Mouse (Mus musculus) E14TG2a.4 (cell line): ENCODE measurements around the gene Ankef1.

ENCODE experiments used
- H3K27me3 ChIP-seq: 2 replicates; pipeline ENCODE4 v1.6.1; 2014; ENCODE audit warnings: low read length, control low read depth; ENCODE audit not compliant: insufficient read depth
- H3K36me3 ChIP-seq: 2 replicates; pipeline ENCODE4 v1.6.1; 2014; ENCODE audit warnings: low read length, control low read depth; ENCODE audit not compliant: insufficient read depth
- H3K4me1 ChIP-seq: replicated peaks from 2 replicates; pipeline ENCODE4 v1.6.1; 2014; ENCODE audit warnings: low read depth, low read length, control low read depth
- H3K4me3 ChIP-seq: replicated peaks from 2 replicates; pipeline ENCODE4 v1.5.1; 2014; ENCODE audit warnings: mild to moderate bottlenecking, low read length
- H3K9me3 ChIP-seq: 2 replicates; pipeline ENCODE4 v1.6.1; 2014; ENCODE audit warnings: low read length, control low read depth
- CTCF ChIP-seq: conservative IDR thresholded peaks from 2 replicates; pipeline ENCODE4 v1.5.1; 2014; ENCODE audit warnings: low read length
- NANOG ChIP-seq: IDR thresholded peaks from 2 replicates; pipeline ENCODE4 v1.6.1; 2014; ENCODE audit warnings: borderline replicate concordance, low read length, mixed read lengths
- POU5F1 ChIP-seq: IDR thresholded peaks from 2 replicates; pipeline ENCODE4 v1.6.1; 2014; ENCODE audit warnings: low read length, borderline replicate concordance

Ankef1 gene

DNA sequence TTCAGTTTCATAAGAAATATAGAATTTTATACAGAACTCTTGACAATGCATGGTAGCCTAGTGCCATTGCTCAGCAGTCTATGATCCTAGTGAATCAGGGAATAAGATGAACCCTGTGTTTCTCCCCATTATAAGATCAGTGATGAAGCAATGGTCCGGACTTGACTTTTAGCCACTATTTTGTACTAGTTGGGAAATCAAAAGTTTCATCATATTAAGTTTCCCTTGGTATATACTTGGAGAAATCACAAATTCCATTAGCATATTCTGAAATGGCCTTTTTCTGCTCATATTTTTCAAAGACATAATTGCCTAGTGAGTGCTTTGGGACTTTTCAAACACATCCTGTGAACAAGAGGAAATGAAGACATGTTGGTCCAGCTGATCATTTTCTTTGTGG lies at the start of gene Ankef1:
Gene Ankef1, plus strand, starts transcription at position 260 of the 400 bp plus-strand sequence.
- H3K36me3 ChIP-seq = no peaks in the 10 kb centered on the region
- TF ChIP-seq POU5F1 (no peak), NANOG (no peak)
- H3K27me3 ChIP-seq = peaks cover 17% of the 10 kb centered on the region
- no peaks in the 10 kb centered on the region for H3K9me3 ChIP-seq
- no peaks in the 10 kb centered on the region for H3K4me1 ChIP-seq
- H3K4me3 ChIP-seq = no peak within 1 kb of the TSS

DNA sequence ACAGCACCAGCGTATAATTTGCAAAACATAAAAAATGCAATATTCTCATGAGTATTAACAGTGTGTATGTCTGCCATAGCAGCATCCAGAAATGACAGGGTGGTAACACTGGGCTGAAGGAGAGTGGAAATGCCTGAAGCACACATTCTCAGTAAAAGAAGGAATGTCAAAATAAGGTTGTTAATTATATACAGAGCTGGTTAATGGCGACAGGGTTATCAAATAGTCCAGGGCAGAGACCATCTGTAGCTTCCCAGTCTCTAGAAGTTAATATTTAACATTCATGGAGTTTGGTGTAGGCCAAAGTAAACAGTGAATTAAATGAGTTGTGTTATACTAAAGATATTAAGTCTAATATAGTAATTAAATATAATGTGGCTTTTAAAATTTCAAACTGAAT lies 45.2 kb upstream of the Ankef1 start:
- H3K36me3 ChIP-seq = no peaks in the 10 kb centered on the region
- no peaks in the 10 kb centered on the region for H3K27me3 ChIP-seq
- no peak overlapping the region for H3K4me3 ChIP-seq
- H3K4me1 ChIP-seq = no peaks in the 10 kb centered on the region
- peaks cover 3% of the 10 kb centered on the region; the same call in 1 of the 2 replicates for H3K9me3 ChIP-seq
- no peak for TF ChIP-seq CTCF
- TF ChIP-seq NANOG = no peak
- TF ChIP-seq POU5F1 = no peak

DNA sequence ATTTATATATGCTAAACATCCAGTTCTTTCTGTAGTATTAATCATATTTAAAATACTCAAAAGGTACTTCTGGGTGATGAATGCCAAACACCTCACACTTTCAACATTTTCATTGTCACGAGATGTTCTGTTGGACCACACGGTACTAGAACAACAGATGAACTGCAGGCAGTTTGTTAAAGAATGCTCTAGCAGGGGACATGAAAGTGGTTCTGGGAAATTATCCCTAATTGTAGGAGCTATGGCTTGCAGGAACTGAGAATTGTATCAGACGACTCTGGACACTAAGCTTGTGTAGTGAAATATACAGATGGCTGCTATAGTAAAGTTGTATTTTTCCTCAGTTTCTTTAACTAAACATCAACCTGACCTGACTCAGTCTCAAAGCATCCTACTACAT lies 44.8 kb upstream of the Ankef1 start:
- Histone ChIP-seq H3K4me1 (no peaks in the 10 kb centered on the region), H3K36me3 (no peaks in the 10 kb centered on the region), H3K4me3 (no peak overlapping the region), H3K9me3 (peaks cover 3% of the 10 kb centered on the region; the same call in 1 of the 2 replicates), H3K27me3 (no peaks in the 10 kb centered on the region)
- TF ChIP-seq NANOG (no peak), CTCF (no peak), POU5F1 (no peak)

DNA sequence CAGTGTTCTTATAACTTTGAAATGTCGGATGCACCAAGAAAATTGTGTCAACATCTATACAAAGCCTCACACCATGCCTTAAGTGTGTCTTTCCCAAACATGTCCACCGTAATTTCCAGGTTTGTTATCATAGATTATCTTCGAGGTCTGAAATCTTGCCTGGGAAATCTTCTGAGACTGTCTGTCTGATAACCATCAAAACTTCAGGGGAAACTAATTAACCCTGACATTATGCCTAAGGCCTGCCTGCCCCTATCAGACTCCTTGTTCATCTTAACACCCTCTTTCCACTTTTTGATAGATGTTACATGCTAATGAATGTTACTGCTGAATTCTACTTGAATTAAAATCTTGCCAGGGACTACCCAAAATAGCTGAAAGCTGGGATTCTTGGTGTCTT lies 24.1 kb upstream of the Ankef1 start:
- Histone ChIP-seq H3K4me3 (no peak overlapping the region), H3K36me3 (no peaks in the 10 kb centered on the region), H3K27me3 (no peaks in the 10 kb centered on the region), H3K9me3 (no peaks in the 10 kb centered on the region), H3K4me1 (no peaks in the 10 kb centered on the region)
- TF ChIP-seq NANOG = no peak
- no peak for TF ChIP-seq CTCF
- TF ChIP-seq POU5F1 = no peak

DNA sequence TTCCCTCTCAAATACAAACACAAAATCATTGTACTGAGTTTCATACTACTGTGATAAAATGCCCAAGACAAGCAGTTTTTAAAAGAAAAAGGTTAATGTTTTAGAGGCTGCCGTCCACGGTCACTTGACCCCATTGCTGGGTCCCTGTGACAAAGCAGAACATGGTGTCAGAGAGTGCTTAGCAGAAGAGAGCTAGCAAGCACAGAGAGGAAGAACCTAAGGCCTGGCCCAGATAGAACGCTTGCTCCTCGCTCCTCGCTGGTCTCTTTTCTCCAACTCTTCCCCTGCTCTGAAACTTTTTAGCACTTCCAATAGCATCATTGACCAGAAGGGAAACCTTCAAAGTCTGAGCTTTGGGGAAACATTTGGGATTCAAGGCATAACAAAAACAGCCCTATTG lies 19.4 kb upstream of the Ankef1 start:
- 0 out of 2 replicates have a peak, but pooled peaks cover 4% of the 10 kb centered on the region for H3K27me3 ChIP-seq
- H3K36me3 ChIP-seq = no peaks in the 10 kb centered on the region
- no peaks in the 10 kb centered on the region for H3K4me1 ChIP-seq
- H3K9me3 ChIP-seq = no peaks in the 10 kb centered on the region
- TF ChIP-seq CTCF (no peak), POU5F1 (no peak), NANOG (no peak)
- no peak overlapping the region for H3K4me3 ChIP-seq

DNA sequence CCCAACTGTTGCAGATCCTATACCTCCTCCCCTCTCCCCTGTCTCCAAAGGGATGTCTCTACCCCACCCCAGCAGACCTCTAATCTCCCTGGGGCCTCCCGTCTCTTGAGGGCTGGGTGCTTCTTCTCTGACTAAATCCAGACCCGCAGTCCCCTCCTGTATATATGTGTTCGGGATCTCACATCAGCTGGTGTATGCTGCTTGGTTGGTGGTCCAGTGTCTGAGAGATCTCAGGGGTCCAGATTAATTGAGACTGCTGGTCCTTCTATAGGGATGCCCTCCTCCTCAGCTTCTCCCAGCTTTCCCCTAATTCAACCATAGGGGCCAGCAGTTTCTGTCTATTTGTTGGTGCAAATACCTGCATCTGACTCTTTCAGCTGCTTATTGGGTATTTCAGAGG lies 18.7 kb upstream of the Ankef1 start:
- TF ChIP-seq NANOG (no peak), CTCF (no peak), POU5F1 (no peak)
- H3K27me3 ChIP-seq = 0 out of 2 replicates have a peak, but pooled peaks cover 4% of the 10 kb centered on the region
- no peaks in the 10 kb centered on the region for H3K9me3 ChIP-seq
- H3K4me1 ChIP-seq = no peaks in the 10 kb centered on the region
- no peak overlapping the region for H3K4me3 ChIP-seq
- no peaks in the 10 kb centered on the region for H3K36me3 ChIP-seq

GRCm38 (mm10) chr2:136484955-136485354 lies 16.8 kb upstream of the Ankef1 start:
- H3K9me3 ChIP-seq = no peaks in the 10 kb centered on the region
- H3K27me3 ChIP-seq = 0 out of 2 replicates have a peak, but pooled peaks cover 4% of the 10 kb centered on the region
- no peak overlapping the region for H3K4me3 ChIP-seq
- no peaks in the 10 kb centered on the region for H3K36me3 ChIP-seq
- TF ChIP-seq POU5F1 = no peak
- TF ChIP-seq NANOG = no peak
- no peak for TF ChIP-seq CTCF
- H3K4me1 ChIP-seq = no peaks in the 10 kb centered on the region

GRCm38 (mm10) chr2:136485401-136485800 lies 16.3 kb upstream of the Ankef1 start:
- H3K36me3 ChIP-seq = no peaks in the 10 kb centered on the region
- H3K4me1 ChIP-seq = no peaks in the 10 kb centered on the region
- TF ChIP-seq NANOG = no peak
- no peak for TF ChIP-seq POU5F1
- no peak for TF ChIP-seq CTCF
- no peaks in the 10 kb centered on the region for H3K9me3 ChIP-seq
- 0 out of 2 replicates have a peak, but pooled peaks cover 4% of the 10 kb centered on the region for H3K27me3 ChIP-seq
- no peak overlapping the region for H3K4me3 ChIP-seq
